Comparison of ENCODE assay signal across 26 mouse cellular contexts in genomic region chr11:61601465-61601864, GRCm38 (mm10). TPM values are rescaled to one million over a fixed set of nuclear protein-coding genes. Genes with fewer than 3 reads are reported as not detected.
DNase-seq lines count a peak whose midpoint lies in the region; ATAC-seq and TF ChIP-seq lines count a peak whose summit lies in the region.
"Had no signal": no experiment of that assay in that cellular context is flagged by ENCODE, and none has a peak within 500 bp of the region (broad histone marks: within the 10 kb centered on the region; RNA-seq: fewer than 3 reads in every experiment).

No protein-coding gene starts in this region.

- TF ChIP-seq CTCF in lung, postnatal 0 days (IDR thresholded peaks at IDR 0.05), result no peak

- intact Hi-C loops in heart, postnatal 14 days (cut with DNase I), result loop anchor here (1.0 kb wide), 1 partner anchor 9 kb away; no protein-coding TSS in a partner anchor
- intact Hi-C loops in left cerebral cortex, postnatal 4 days (cut with DNase I), result no loop called here

- ATAC-seq in lung, postnatal 0 days, result no peak
- no peak for ATAC-seq in forebrain, embryonic 13.5 days
- ATAC-seq: CD4-positive, CD25-positive, alpha-beta regulatory T cell, adult 4 months; forebrain, embryonic 16.5 days; hindbrain, embryonic 16.5 days; intestine, embryonic 15.5 days had no signal

- 0 out of 2 replicates have a peak, but pooled peaks have one; percentile 9 for TF ChIP-seq EP300 in lung, postnatal 0 days (IDR thresholded peaks at IDR 0.05)

- no peak overlapping the region for H3K9ac ChIP-seq in lung, postnatal 0 days (replicated peaks; ENCODE audit: low read depth)
- H3K9ac ChIP-seq in forebrain, embryonic 13.5 days, result no peak overlapping the region
- H3K9ac ChIP-seq: embryonic facial prominence, embryonic 13.5 days; forebrain, embryonic 12.5 days; heart, embryonic 12.5 days; heart, embryonic 15.5 days; hindbrain, embryonic 13.5 days; intestine, embryonic 15.5 days had no signal

- H3K4me2 ChIP-seq in lung, postnatal 0 days (replicated peaks; ENCODE audit: low read depth, low read length), result no peak overlapping the region
- H3K4me2 ChIP-seq in forebrain, embryonic 13.5 days, result no peak overlapping the region
- H3K4me2 ChIP-seq: embryonic facial prominence, embryonic 13.5 days; forebrain, embryonic 12.5 days; heart, embryonic 12.5 days; heart, embryonic 15.5 days; hindbrain, embryonic 13.5 days; intestine, embryonic 15.5 days had no signal

- no peaks in the 10 kb centered on the region for H3K9me3 ChIP-seq in lung, postnatal 0 days (ENCODE audit: low read length)
- H3K9me3 ChIP-seq in forebrain, embryonic 13.5 days (replicated peaks), result no peaks in the 10 kb centered on the region
- H3K9me3 ChIP-seq: embryonic facial prominence, embryonic 13.5 days; heart, embryonic 15.5 days; hindbrain, embryonic 10.5 days; intestine, embryonic 15.5 days had no signal

- H3K27ac ChIP-seq in lung, postnatal 0 days (ENCODE audit: low read length), result no peak overlapping the region
- H3K27ac ChIP-seq in forebrain, embryonic 13.5 days, result no peak overlapping the region
- H3K27ac ChIP-seq: embryonic facial prominence, embryonic 13.5 days; forebrain, embryonic 12.5 days; heart, embryonic 15.5 days; hindbrain, embryonic 10.5 days; hindbrain, embryonic 13.5 days; intestine, embryonic 15.5 days had no signal

- peak; percentile 19 to 22 for DNase-seq in heart, adult 18-20 months
- DNase-seq in heart, postnatal 14 days, result no peak
- peak; percentile 44 for DNase-seq in lung, postnatal 0 days (ENCODE audit: low spot score)
- DNase-seq in lung, postnatal 36 days, result no peak
- peak; percentile 14 for DNase-seq in Muller cell, postnatal 12 days (ENCODE audit: inconsistent ontology term)
- peak; percentile 18 for DNase-seq in R1 (ENCODE audit: low read depth, low spot score)
- DNase-seq in left cerebral cortex, postnatal 4 days, result no peak
- DNase-seq: adrenal gland, postnatal 10 days; adrenal gland, postnatal 36 days; cerebellum, adult 11 months; cerebellum, adult 2 months; cerebellum, adult 9-11 months; cerebellum, postnatal 25 days; gastrocnemius, postnatal 25 days had no signal

- H3K4me1 ChIP-seq in lung, postnatal 0 days (ENCODE audit: insufficient read depth, low read depth, low read length), result no peaks in the 10 kb centered on the region
- H3K4me1 ChIP-seq in forebrain, embryonic 13.5 days, result no peaks in the 10 kb centered on the region
- H3K4me1 ChIP-seq: heart, embryonic 12.5 days; heart, embryonic 15.5 days; hindbrain, embryonic 13.5 days; intestine, embryonic 15.5 days had no signal

- no peaks in the 10 kb centered on the region for H3K27me3 ChIP-seq in lung, postnatal 0 days (replicated peaks; ENCODE audit: insufficient read depth, low read length)
- H3K27me3 ChIP-seq in forebrain, embryonic 13.5 days, result no peaks in the 10 kb centered on the region
- H3K27me3 ChIP-seq: intestine, embryonic 15.5 days had no signal

- H3K4me3 ChIP-seq in lung, postnatal 0 days (ENCODE audit: low read depth, low read length), result no peak overlapping the region
- no peak overlapping the region for H3K4me3 ChIP-seq in forebrain, embryonic 13.5 days
- H3K4me3 ChIP-seq: embryonic facial prominence, embryonic 13.5 days; erythroblast, embryonic 14.5 days; forebrain, embryonic 12.5 days; heart, embryonic 12.5 days; heart, embryonic 15.5 days; hindbrain, embryonic 10.5 days; hindbrain, embryonic 13.5 days; intestine, embryonic 15.5 days had no signal

- 50% methylated on average over 3 of the region's 3 CpGs for WGBS in lung, postnatal 0 days
- WGBS in forebrain, embryonic 13.5 days, result 50% methylated on average over 3 of the region's 3 CpGs

- no peaks in the 10 kb centered on the region for H3K36me3 ChIP-seq in lung, postnatal 0 days (ENCODE audit: insufficient read depth, low read length)
- no peaks in the 10 kb centered on the region for H3K36me3 ChIP-seq in forebrain, embryonic 13.5 days (ENCODE audit: poor library complexity, severe bottlenecking)
- H3K36me3 ChIP-seq: embryonic facial prominence, embryonic 13.5 days; forebrain, embryonic 12.5 days; heart, embryonic 12.5 days; heart, embryonic 15.5 days; hindbrain, embryonic 10.5 days; hindbrain, embryonic 13.5 days; intestine, embryonic 15.5 days had no signal

RNA-seq across cellular contexts. Expression of gene Epn2, which starts 22.0 kb away (rescaled TPM):
- 10 to 100 TPM; 24.5 to 28.1 TPM for total RNA-seq in heart, adult 18-20 months (2021)
- 10 to 100 TPM; 23.4 to 29.8 TPM for total RNA-seq in heart, postnatal 14 days (2021)
- polyA plus RNA-seq in lung, postnatal 0 days (2015; fragmentation: Nextera tagmentation; extraction: Ambion mirVana), result 41.0 and 47.7 TPM in 2 replicates
- 10 to 100 TPM; 99.3 to 99.6 TPM for total RNA-seq in left cerebral cortex, postnatal 4 days (2021)
- polyA plus RNA-seq in forebrain, embryonic 13.5 days (2015; fragmentation: Nextera tagmentation; extraction: Ambion mirVana), result 41.8 and 45.3 TPM in 2 replicates
- polyA plus RNA-seq: erythroblast, embryonic 14.5 days had no signal

RNA-seq across cellular contexts. Expression of gene Grap, which starts 51.6 kb away (rescaled TPM):
- total RNA-seq in heart, adult 18-20 months (2021), result 10 to 100 TPM; 12.1 to 13.5 TPM
- total RNA-seq in heart, postnatal 14 days (2021), result 10 to 100 TPM; 13.9 to 15.4 TPM
- polyA plus RNA-seq in lung, postnatal 0 days (2015; fragmentation: Nextera tagmentation; extraction: Ambion mirVana), result 71.8 and 72.1 TPM in 2 replicates
- total RNA-seq in left cerebral cortex, postnatal 4 days (2021), result 1 to 10 TPM; 5.8 to 6.1 TPM
- polyA plus RNA-seq in forebrain, embryonic 13.5 days (2015; fragmentation: Nextera tagmentation; extraction: Ambion mirVana), result 6.9 and 8.2 TPM in 2 replicates

Comparison
In these comparisons a context has a peak if more than half of its experiments do, and no peak if none do; other contexts are left out.
1. DNase-seq: peak in heart, adult 18-20 months (2 of 2), lung, postnatal 0 days (single experiment), Muller cell, postnatal 12 days (single experiment) and R1 (single experiment); none in heart, postnatal 14 days (0 of 2), lung, postnatal 36 days (single experiment) and left cerebral cortex, postnatal 4 days (single experiment).